Mouse (Mus musculus) limb, embryonic 11.5 days (tissue): ENCODE measurements around the gene Scarb1. TPM values are rescaled to one million over a fixed set of nuclear protein-coding genes. Genes with fewer than 3 reads are reported as not detected.

ENCODE experiments used
- ATAC-seq: fragments of 200-750 bp; cut with Nextera tagmentation; 2 replicates; pipeline ENCODE4 v1.8.0; 2017; ENCODE audit warnings: low read depth; ENCODE audit not compliant: insufficient number of reproducible peaks, low FRiP score, low TSS enrichment
- DNase-seq: peaks from one replicate; pipeline ENCODE4 v3.0.0-alpha.2; 2015; ENCODE audit warnings: low spot score
- H3K27ac ChIP-seq: fragments of 300-500 bp; sonication (generic); replicated peaks from 2 replicates; pipeline ENCODE4 v1.5.1; 2014; ENCODE audit warnings: low read depth, mild to moderate bottlenecking, low read length
- H3K27me3 ChIP-seq: fragments of 300-500 bp; sonication (generic); 2 replicates; pipeline ENCODE4 v1.6.1; 2014; ENCODE audit warnings: mild to moderate bottlenecking, low read length, mixed read lengths; ENCODE audit not compliant: control insufficient read depth, insufficient read depth
- H3K36me3 ChIP-seq: fragments of 300-500 bp; sonication (generic); 2 replicates; pipeline ENCODE4 v1.6.1; 2014; ENCODE audit warnings: mild to moderate bottlenecking, low read length, moderate library complexity, mixed read lengths; ENCODE audit not compliant: control insufficient read depth, insufficient read depth
- H3K4me1 ChIP-seq: fragments of 300-500 bp; sonication (generic); 2 replicates; pipeline ENCODE4 v1.6.1; 2014; ENCODE audit warnings: low read length, mixed read lengths; ENCODE audit not compliant: control insufficient read depth, insufficient read depth
- H3K4me2 ChIP-seq: fragments of 300-500 bp; sonication (generic); 2 replicates; pipeline ENCODE4 v1.6.1; 2014; ENCODE audit warnings: low read depth, mild to moderate bottlenecking, moderate library complexity; ENCODE audit not compliant: severe bottlenecking
- H3K4me3 ChIP-seq: fragments of 300-500 bp; sonication (generic); 2 replicates; pipeline ENCODE4 v1.5.1; 2014; ENCODE audit warnings: low read depth, low read length
- H3K9ac ChIP-seq: fragments of 300-500 bp; sonication (generic); 2 replicates; pipeline ENCODE4 v1.6.1; 2014; ENCODE audit warnings: mild to moderate bottlenecking, low read length
- H3K9me3 ChIP-seq: fragments of 300-500 bp; sonication (generic); 2 replicates; pipeline ENCODE4 v1.6.1; 2016; ENCODE audit warnings: low read length; ENCODE audit not compliant: control insufficient read depth
- WGBS: fragments of 180-500 bp; shearing (Covaris S2); extraction: QIAGEN DNeasy Blood & Tissue Kit; methylation state at CpG from one replicate; pipeline ENCODE4 v1.1.7; 2014; 5-methylcytosine and 5-hydroxymethylcytosine counted together
- polyA plus RNA-seq: library from polyadenylated mRNA; unstranded; fragments of >200 nt; fragmentation: Nextera tagmentation; extraction: Ambion mirVana; gene quantifications from 2 replicates; pipeline ENCODE4 v1.2.1, GENCODE M21; 2014

The Scarb1 gene
- polyA plus RNA-seq, 1 experiment from 2014 or later: 30.3 TPM

GRCm38 (mm10) chr5:125272231-125272988 is 68.5 kb downstream of the Scarb1 start:
- Histone ChIP-seq H3K4me2 (no peak overlapping the region), H3K4me1 (peaks cover 4% of the 10 kb centered on the region), H3K4me3 (no peak overlapping the region), H3K27me3 (no peaks in the 10 kb centered on the region), H3K9ac (no peak overlapping the region), H3K27ac (no peak overlapping the region), H3K36me3 (no peaks in the 10 kb centered on the region; the same call in 1 of the 2 replicates), H3K9me3 (no peaks in the 10 kb centered on the region)
- DNase-seq (no peak), ATAC-seq (no peak)
- WGBS: 82% methylated on average over 10 of the region's 10 CpGs

GRCm38 (mm10) chr5:125271531-125272203 is 69.2 kb downstream of the Scarb1 start:
- Histone ChIP-seq H3K27me3 (no peaks in the 10 kb centered on the region), H3K9ac (no peak overlapping the region), H3K36me3 (no peaks in the 10 kb centered on the region), H3K4me2 (no peak overlapping the region), H3K9me3 (no peaks in the 10 kb centered on the region), H3K4me3 (no peak overlapping the region), H3K27ac (no peak overlapping the region), H3K4me1 (peaks cover 4% of the 10 kb centered on the region)
- 14% methylated on average over 15 of the region's 15 CpGs for WGBS
- ATAC-seq (no peak), DNase-seq (peak; percentile 90)

GRCm38 (mm10) chr5:125270587-125271130 is 70.2 kb downstream of the Scarb1 start:
- peak; percentile 89 for DNase-seq
- 17% methylated on average over 12 of the region's 12 CpGs for WGBS
- no peaks in the 10 kb centered on the region for H3K27me3 ChIP-seq
- no peaks in the 10 kb centered on the region for H3K9me3 ChIP-seq
- H3K4me3 ChIP-seq: no peak overlapping the region
- H3K4me2 ChIP-seq: no peak overlapping the region
- no peak for ATAC-seq
- no peak overlapping the region for H3K27ac ChIP-seq
- no peak overlapping the region for H3K9ac ChIP-seq
- peaks cover 4% of the 10 kb centered on the region for H3K4me1 ChIP-seq
- no peaks in the 10 kb centered on the region for H3K36me3 ChIP-seq

- Histone ChIP-seq H3K36me3 (no peaks in the 10 kb centered on the region), H3K9ac (no peak overlapping the region)
- no peak for ATAC-seq
These were observed 71.1 kb downstream of the Scarb1 start for GRCm38 (mm10) chr5:125269836-125270235.

GRCm38 (mm10) chr5:125269399-125269798 is 71.5 kb downstream of the Scarb1 start:
- Histone ChIP-seq H3K27me3 (no peaks in the 10 kb centered on the region), H3K9ac (no peak overlapping the region), H3K9me3 (no peaks in the 10 kb centered on the region), H3K4me2 (no peak overlapping the region), H3K27ac (no peak overlapping the region), H3K4me3 (no peak overlapping the region), H3K36me3 (no peaks in the 10 kb centered on the region), H3K4me1 (peaks cover 8% of the 10 kb centered on the region)
- WGBS: 91% methylated on average over 8 of the region's 8 CpGs
- DNase-seq: no peak
- ATAC-seq: no peak

More at GRCm38 (mm10) chr5:125269836-125270235, 71.1 kb downstream of the Scarb1 start:
- Histone ChIP-seq H3K9me3 (no peaks in the 10 kb centered on the region), H3K27ac (no peak overlapping the region), H3K4me3 (no peak overlapping the region), H3K4me1 (peaks cover 6% of the 10 kb centered on the region), H3K27me3 (no peaks in the 10 kb centered on the region), H3K4me2 (no peak overlapping the region)
- no peak for DNase-seq
- 90% methylated on average over 7 of the region's 7 CpGs for WGBS

GRCm38 (mm10) chr5:125268033-125268765 is 72.7 kb downstream of the Scarb1 start:
- Histone ChIP-seq H3K4me3 (no peak overlapping the region), H3K4me2 (no peak overlapping the region), H3K4me1 (peaks cover 8% of the 10 kb centered on the region), H3K27me3 (no peaks in the 10 kb centered on the region), H3K36me3 (no peaks in the 10 kb centered on the region), H3K9ac (no peak overlapping the region), H3K9me3 (no peaks in the 10 kb centered on the region), H3K27ac (no peak overlapping the region)
- WGBS: 18% methylated on average over 10 of the region's 10 CpGs
- ATAC-seq (no peak), DNase-seq (peak; percentile 90)

- Histone ChIP-seq H3K9me3 (no peaks in the 10 kb centered on the region), H3K9ac (no peak overlapping the region), H3K27ac (no peak overlapping the region), H3K4me2 (no peak overlapping the region), H3K4me3 (no peak overlapping the region), H3K27me3 (no peaks in the 10 kb centered on the region), H3K36me3 (no peaks in the 10 kb centered on the region), H3K4me1 (peaks cover 8% of the 10 kb centered on the region)
- ATAC-seq (no peak), DNase-seq (no peak)
- WGBS: 54% methylated on average over 35 of the region's 35 CpGs
These were observed 73.5 kb downstream of the Scarb1 start for GRCm38 (mm10) chr5:125267150-125267961.
